Mouse (Mus musculus): ENCODE measurements around the gene Ap1s1. TPM values are rescaled to one million over a fixed set of nuclear protein-coding genes. Genes with fewer than 3 reads are reported as not detected.
A peak's percentile ranks its signal among the peaks of the same experiment; 100 is the strongest.

Gene Ap1s1
- polyA plus RNA-seq (2014; fragmentation: Nextera tagmentation; extraction: Ambion mirVana), result 188 and 189 TPM in 2 replicates

GRCm38 (mm10) chr5:137045402-137046323 lies at the start of gene Ap1s1:
TSS of gene Ap1s1 (minus strand) at chr5:137046135.
- no peaks in the 10 kb centered on the region for H3K27me3 ChIP-seq (replicated peaks; ENCODE audit: control insufficient read depth, insufficient read depth, low read length)
- DNase-seq (ENCODE audit: low spot score), result peak; percentile 98
- H3K36me3 ChIP-seq (ENCODE audit: control insufficient read depth, insufficient read depth, low read length), result peaks cover 21% of the 10 kb centered on the region
- H3K9me3 ChIP-seq (ENCODE audit: control insufficient read depth, low read length), result no peaks in the 10 kb centered on the region
- H3K9ac ChIP-seq (ENCODE audit: low read length), result peak within 1 kb of the TSS; percentile 71
- peak; percentile 94 for ATAC-seq (replicated peaks; ENCODE audit: low FRiP score, low TSS enrichment, low read depth)
- peak within 1 kb of the TSS; percentile 76 for H3K4me3 ChIP-seq (ENCODE audit: low read depth, low read length)
- H3K4me1 ChIP-seq (replicated peaks; ENCODE audit: control insufficient read depth, insufficient read depth, low read length), result peaks cover 10% of the 10 kb centered on the region
- WGBS, result under 1% methylated on average over 46 of the region's 48 CpGs
- H3K4me2 ChIP-seq (ENCODE audit: low read length), result peak within 1 kb of the TSS; percentile 88
- H3K27ac ChIP-seq (ENCODE audit: low read depth), result peak within 1 kb of the TSS; percentile 38; the same call in 1 of the 2 replicates

- no peak for DNase-seq (ENCODE audit: low spot score)
- Histone ChIP-seq H3K4me1 (replicated peaks; ENCODE audit: control insufficient read depth, insufficient read depth, low read length) (peaks cover 5% of the 10 kb centered on the region; the same call in 1 of the 2 replicates), H3K4me2 (ENCODE audit: low read length) (no peak overlapping the region), H3K4me3 (ENCODE audit: low read depth, low read length) (no peak overlapping the region), H3K36me3 (ENCODE audit: control insufficient read depth, insufficient read depth, low read length) (no peaks in the 10 kb centered on the region), H3K27me3 (replicated peaks; ENCODE audit: control insufficient read depth, insufficient read depth, low read length) (no peaks in the 10 kb centered on the region), H3K9ac (ENCODE audit: low read length) (no peak overlapping the region), H3K27ac (ENCODE audit: low read depth) (no peak overlapping the region), H3K9me3 (ENCODE audit: control insufficient read depth, low read length) (no peaks in the 10 kb centered on the region)
- 85% methylated on average over 10 of the region's 10 CpGs for WGBS
- ATAC-seq (replicated peaks; ENCODE audit: low FRiP score, low TSS enrichment, low read depth), result no peak
Observed at GRCm38 (mm10) chr5:137095135-137095534, 49.2 kb upstream of the Ap1s1 start.

- Histone ChIP-seq H3K9ac (ENCODE audit: low read length) (no peak overlapping the region), H3K27ac (ENCODE audit: low read depth) (no peak overlapping the region), H3K4me1 (replicated peaks; ENCODE audit: control insufficient read depth, insufficient read depth, low read length) (peaks cover 5% of the 10 kb centered on the region; the same call in 1 of the 2 replicates), H3K9me3 (ENCODE audit: control insufficient read depth, low read length) (no peaks in the 10 kb centered on the region), H3K4me2 (ENCODE audit: low read length) (no peak overlapping the region), H3K27me3 (replicated peaks; ENCODE audit: control insufficient read depth, insufficient read depth, low read length) (no peaks in the 10 kb centered on the region), H3K4me3 (ENCODE audit: low read depth, low read length) (no peak overlapping the region), H3K36me3 (ENCODE audit: control insufficient read depth, insufficient read depth, low read length) (no peaks in the 10 kb centered on the region)
- 66% methylated on average over 9 of the region's 9 CpGs for WGBS
- ATAC-seq (replicated peaks; ENCODE audit: low FRiP score, low TSS enrichment, low read depth) (no peak), DNase-seq (ENCODE audit: low spot score) (no peak)
Observed at GRCm38 (mm10) chr5:137093720-137094119, 47.8 kb upstream of the Ap1s1 start.

- peaks cover 5% of the 10 kb centered on the region; the same call in 1 of the 2 replicates for H3K4me1 ChIP-seq (replicated peaks; ENCODE audit: control insufficient read depth, insufficient read depth, low read length)
- ATAC-seq (replicated peaks; ENCODE audit: low FRiP score, low TSS enrichment, low read depth) (no peak), DNase-seq (ENCODE audit: low spot score) (no peak)
- H3K36me3 ChIP-seq (ENCODE audit: control insufficient read depth, insufficient read depth, low read length), result no peaks in the 10 kb centered on the region
- no peak overlapping the region for H3K27ac ChIP-seq (ENCODE audit: low read depth)
- no peaks in the 10 kb centered on the region for H3K27me3 ChIP-seq (replicated peaks; ENCODE audit: control insufficient read depth, insufficient read depth, low read length)
- no peak overlapping the region for H3K4me2 ChIP-seq (ENCODE audit: low read length)
- H3K9ac ChIP-seq (ENCODE audit: low read length), result no peak overlapping the region
- H3K4me3 ChIP-seq (ENCODE audit: low read depth, low read length), result no peak overlapping the region
- WGBS, result 60% methylated on average over 6 of the region's 6 CpGs
- H3K9me3 ChIP-seq (ENCODE audit: control insufficient read depth, low read length), result no peaks in the 10 kb centered on the region
Observed at GRCm38 (mm10) chr5:137091560-137091959, 45.6 kb upstream of the Ap1s1 start.

GRCm38 (mm10) chr5:137090870-137091269 lies 44.9 kb upstream of the Ap1s1 start:
- no peak overlapping the region for H3K27ac ChIP-seq (ENCODE audit: low read depth)
- no peaks in the 10 kb centered on the region for H3K27me3 ChIP-seq (replicated peaks; ENCODE audit: control insufficient read depth, insufficient read depth, low read length)
- H3K36me3 ChIP-seq (ENCODE audit: control insufficient read depth, insufficient read depth, low read length), result no peaks in the 10 kb centered on the region
- DNase-seq (ENCODE audit: low spot score) (no peak), ATAC-seq (replicated peaks; ENCODE audit: low FRiP score, low TSS enrichment, low read depth) (no peak)
- H3K9ac ChIP-seq (ENCODE audit: low read length), result no peak overlapping the region
- no peaks in the 10 kb centered on the region for H3K9me3 ChIP-seq (ENCODE audit: control insufficient read depth, low read length)
- H3K4me1 ChIP-seq (replicated peaks; ENCODE audit: control insufficient read depth, insufficient read depth, low read length), result peaks cover 4% of the 10 kb centered on the region; the same call in 1 of the 2 replicates
- no peak overlapping the region for H3K4me3 ChIP-seq (ENCODE audit: low read depth, low read length)
- WGBS, result 69% methylated on average over 10 of the region's 10 CpGs
- no peak overlapping the region for H3K4me2 ChIP-seq (ENCODE audit: low read length)

GRCm38 (mm10) chr5:137087410-137087809 lies 41.5 kb upstream of the Ap1s1 start:
- ATAC-seq (replicated peaks; ENCODE audit: low FRiP score, low TSS enrichment, low read depth) (no peak), DNase-seq (ENCODE audit: low spot score) (no peak)
- Histone ChIP-seq H3K4me2 (ENCODE audit: low read length) (no peak overlapping the region), H3K36me3 (ENCODE audit: control insufficient read depth, insufficient read depth, low read length) (no peaks in the 10 kb centered on the region), H3K4me1 (replicated peaks; ENCODE audit: control insufficient read depth, insufficient read depth, low read length) (no peaks in the 10 kb centered on the region), H3K9me3 (ENCODE audit: control insufficient read depth, low read length) (no peaks in the 10 kb centered on the region), H3K27me3 (replicated peaks; ENCODE audit: control insufficient read depth, insufficient read depth, low read length) (no peaks in the 10 kb centered on the region), H3K27ac (ENCODE audit: low read depth) (no peak overlapping the region), H3K4me3 (ENCODE audit: low read depth, low read length) (no peak overlapping the region), H3K9ac (ENCODE audit: low read length) (no peak overlapping the region)
- WGBS, result 85% methylated on average over 8 of the region's 8 CpGs

- no peaks in the 10 kb centered on the region for H3K4me1 ChIP-seq (replicated peaks; ENCODE audit: control insufficient read depth, insufficient read depth, low read length)
- H3K4me3 ChIP-seq (ENCODE audit: low read depth, low read length), result no peak overlapping the region
- no peaks in the 10 kb centered on the region for H3K36me3 ChIP-seq (ENCODE audit: control insufficient read depth, insufficient read depth, low read length)
- no peak overlapping the region for H3K9ac ChIP-seq (ENCODE audit: low read length)
- H3K4me2 ChIP-seq (ENCODE audit: low read length), result no peak overlapping the region
- no peaks in the 10 kb centered on the region for H3K27me3 ChIP-seq (replicated peaks; ENCODE audit: control insufficient read depth, insufficient read depth, low read length)
- DNase-seq (ENCODE audit: low spot score) (no peak), ATAC-seq (replicated peaks; ENCODE audit: low FRiP score, low TSS enrichment, low read depth) (no peak)
- H3K9me3 ChIP-seq (ENCODE audit: control insufficient read depth, low read length), result no peaks in the 10 kb centered on the region
- H3K27ac ChIP-seq (ENCODE audit: low read depth), result no peak overlapping the region
- WGBS, result 88% methylated on average over 3 of the region's 3 CpGs
Observed at GRCm38 (mm10) chr5:137085731-137086130, 39.8 kb upstream of the Ap1s1 start.

- H3K27ac ChIP-seq (ENCODE audit: low read depth), result no peak overlapping the region
- 76% methylated on average over 6 of the region's 6 CpGs for WGBS
- no peaks in the 10 kb centered on the region for H3K9me3 ChIP-seq (ENCODE audit: control insufficient read depth, low read length)
- no peaks in the 10 kb centered on the region for H3K36me3 ChIP-seq (ENCODE audit: control insufficient read depth, insufficient read depth, low read length)
- no peak overlapping the region for H3K4me2 ChIP-seq (ENCODE audit: low read length)
- 0 out of 2 replicates have a peak, but pooled peaks cover 2% of the 10 kb centered on the region for H3K4me1 ChIP-seq (replicated peaks; ENCODE audit: control insufficient read depth, insufficient read depth, low read length)
- no peak for ATAC-seq (replicated peaks; ENCODE audit: low FRiP score, low TSS enrichment, low read depth)
- H3K9ac ChIP-seq (ENCODE audit: low read length), result no peak overlapping the region
- H3K4me3 ChIP-seq (ENCODE audit: low read depth, low read length), result no peak overlapping the region
- no peaks in the 10 kb centered on the region for H3K27me3 ChIP-seq (replicated peaks; ENCODE audit: control insufficient read depth, insufficient read depth, low read length)
- DNase-seq (ENCODE audit: low spot score), result no peak
Observed at GRCm38 (mm10) chr5:137085021-137085420, 39.1 kb upstream of the Ap1s1 start.
